Mouse (Mus musculus) MEL (cell line): Measurements from ENCODE around the gene Golph3l.

ENCODE experiments used
- CTCF ChIP-seq, 3 experiments: IDR thresholded peaks in 2 of 3; conservative IDR thresholded peaks in 1 of 3; 2 replicates each; pipeline ENCODE4 v1.5.1; 2011 to 2012; ENCODE audit warnings: low read length in 3 of 3, low read depth in 2 of 3, mild to moderate bottlenecking in 2 of 3, improper control_type of control experiment in 1 of 3, inconsistent platforms in 1 of 3, mixed read lengths in 1 of 3, moderate library complexity in 1 of 3; ENCODE audit not compliant: control insufficient read depth in 1 of 3, insufficient read depth in 1 of 3, poor library complexity in 1 of 3, severe bottlenecking in 1 of 3
- POLR2A ChIP-seq, 2 experiments: IDR thresholded peaks; 2 replicates each; pipeline ENCODE4 v1.6.1; 2011 to 2012; ENCODE audit warnings: low read length in 2 of 2, mild to moderate bottlenecking in 2 of 2, control low read depth in 1 of 2, improper control_type of control experiment in 1 of 2, low read depth in 1 of 2, moderate library complexity in 1 of 2; ENCODE audit not compliant: control insufficient read depth in 1 of 2, insufficient read depth in 1 of 2, poor library complexity in 1 of 2
- ZNF384 ChIP-seq: IDR thresholded peaks from 2 replicates; pipeline ENCODE4 v1.6.1; 2012; ENCODE audit warnings: low read depth, mild to moderate bottlenecking, inconsistent platforms, low read length, improper control_type of control experiment

DNA sequence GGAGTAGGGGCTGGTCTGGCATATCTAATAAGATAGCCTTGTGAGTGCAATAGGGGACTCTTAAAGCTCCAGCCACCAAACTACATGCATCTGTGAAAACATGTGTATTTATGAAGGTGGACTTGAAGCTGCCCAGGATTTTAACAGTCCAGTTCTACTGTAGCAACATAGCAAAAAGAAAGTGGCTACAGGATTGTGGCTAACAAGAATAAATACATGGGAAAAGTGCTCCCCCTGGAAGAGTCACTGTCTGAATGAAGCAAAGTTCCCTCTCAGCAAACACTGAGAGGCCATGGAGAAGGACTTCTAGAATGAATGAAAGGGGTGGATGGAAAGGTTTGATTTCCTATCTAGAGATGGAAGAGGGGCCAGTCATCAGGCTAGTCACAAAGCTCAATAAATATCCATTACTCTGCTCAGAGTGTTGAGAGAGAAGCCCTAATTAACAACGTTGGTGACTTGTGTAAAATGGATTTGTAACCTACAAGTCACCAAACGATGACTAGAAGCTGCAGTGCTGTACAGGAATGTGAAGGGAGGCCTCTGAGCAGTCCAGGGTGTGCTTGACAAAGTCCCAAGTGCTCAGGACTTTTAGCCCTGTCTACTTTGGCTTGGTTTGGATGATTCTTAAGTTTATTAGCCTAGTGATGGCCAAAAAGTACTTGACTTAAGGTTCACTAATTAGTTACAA is 72.2 kb downstream of the Golph3l start:
- TF ChIP-seq CTCF (IDR thresholded peaks at IDR 0.05 in 2 of 3, conservative IDR thresholded peaks at IDR 0.05 in 1 of 3; ENCODE audit: control insufficient read depth in 1 of 3, insufficient read depth in 1 of 3, low read depth in 2 of 3, low read length in 3 of 3, poor library complexity in 1 of 3, severe bottlenecking in 1 of 3): no peak
- no peak for TF ChIP-seq POLR2A (IDR thresholded peaks at IDR 0.05; ENCODE audit: control insufficient read depth in 1 of 2, insufficient read depth in 1 of 2, low read depth in 1 of 2, low read length in 2 of 2, poor library complexity in 1 of 2)
- TF ChIP-seq ZNF384: no peak
